Mouse (Mus musculus) CH12.LX (cell line): ENCODE measurements around the gene Cav1. TPM values are rescaled to one million over a fixed set of nuclear protein-coding genes. Genes with fewer than 3 reads are reported as not detected.
A peak's percentile ranks its signal among the peaks of the same experiment; 100 is the strongest.

ENCODE experiments used
- DNase-seq: peaks from one replicate; pipeline ENCODE4 v3.0.0-alpha.2; 2013; ENCODE audit errors: extremely low read depth
- H3K27ac ChIP-seq: 2 replicates; pipeline ENCODE4 v1.5.1; 2012; ENCODE audit warnings: low read depth, mild to moderate bottlenecking, control low read depth, moderate library complexity; ENCODE audit not compliant: insufficient read depth
- H3K27me3 ChIP-seq: replicated peaks from 2 replicates; pipeline ENCODE3; 2012; ENCODE audit warnings: inconsistent platforms
- H3K36me3 ChIP-seq, 2 experiments: replicated peaks in 1 of 2; 2 replicates each; pipeline versions ENCODE3 to v1.6.1; 2012; ENCODE audit warnings: inconsistent platforms in 1 of 2, low read length in 1 of 2, mild to moderate bottlenecking in 1 of 2, mixed read lengths in 1 of 2, moderate library complexity in 1 of 2; ENCODE audit not compliant: control insufficient read depth in 1 of 2, insufficient read depth in 1 of 2
- H3K4me1 ChIP-seq, 2 experiments: 2 replicates each; pipeline ENCODE4 v1.6.1; 2012; ENCODE audit warnings: inconsistent platforms in 1 of 2, moderate library complexity in 1 of 2; ENCODE audit not compliant: insufficient read depth in 2 of 2, control insufficient read depth in 1 of 2
- H3K4me2 ChIP-seq: 2 replicates; pipeline ENCODE4 v1.6.1; 2012; ENCODE audit warnings: low read depth, mild to moderate bottlenecking, control low read depth; ENCODE audit not compliant: poor library complexity, insufficient read depth, severe bottlenecking
- H3K4me3 ChIP-seq, 3 experiments: fragments of 150-350 bp in 1 of 3; sonication (generic) in 1 of 3; replicated peaks in 1 of 3; 2 replicates each; pipeline versions ENCODE3 to v1.5.1; 2011 to 2012; ENCODE audit warnings: low read depth in 2 of 3, low read length in 2 of 3, mild to moderate bottlenecking in 2 of 3, moderate library complexity in 2 of 3, control low read depth in 1 of 3, improper control_type of control experiment in 1 of 3, inconsistent platforms in 1 of 3, mixed read lengths in 1 of 3; ENCODE audit not compliant: poor library complexity in 1 of 3
- H3K79me2 ChIP-seq: replicated peaks from 2 replicates; pipeline ENCODE4 v1.6.1; 2012; ENCODE audit warnings: mild to moderate bottlenecking, moderate library complexity; ENCODE audit not compliant: control insufficient read depth, poor library complexity, insufficient read depth, severe bottlenecking; ENCODE audit errors: extremely low read depth
- H3K9ac ChIP-seq: 2 replicates; pipeline ENCODE4 v1.6.1; 2012; ENCODE audit warnings: low read depth, mild to moderate bottlenecking, control low read depth, moderate library complexity; ENCODE audit not compliant: insufficient read depth
- H3K9me3 ChIP-seq: replicated peaks from 2 replicates; pipeline ENCODE3; 2012; ENCODE audit warnings: low read length, inconsistent platforms, mixed read lengths
- BHLHE40 ChIP-seq: IDR thresholded peaks from 2 replicates; pipeline ENCODE4 v1.6.1; 2011; ENCODE audit warnings: mild to moderate bottlenecking, low read depth, low read length, improper control_type of control experiment
- CHD2 ChIP-seq: IDR thresholded peaks from 2 replicates; pipeline ENCODE4 v1.6.1; 2011; ENCODE audit warnings: low read length, improper control_type of control experiment
- ELF1 ChIP-seq: IDR thresholded peaks from 2 replicates; pipeline ENCODE4 v1.6.1; 2014; ENCODE audit warnings: low read depth, mild to moderate bottlenecking, inconsistent platforms, low read length, improper control_type of control experiment
- ETS1 ChIP-seq: conservative IDR thresholded peaks from 2 replicates; pipeline ENCODE4 v1.6.1; 2012; ENCODE audit warnings: low read depth, mild to moderate bottlenecking, inconsistent platforms, low read length, improper control_type of control experiment, moderate library complexity
- IRF4 ChIP-seq: IDR thresholded peaks from 2 replicates; pipeline ENCODE4 v1.6.1; 2014; ENCODE audit warnings: low read depth, mild to moderate bottlenecking, inconsistent platforms, low read length, improper control_type of control experiment
- JUN ChIP-seq: IDR thresholded peaks from 2 replicates; pipeline ENCODE4 v1.6.1; 2011; ENCODE audit warnings: low read depth, mild to moderate bottlenecking, low read length, improper control_type of control experiment, moderate library complexity; ENCODE audit not compliant: insufficient read depth
- JUND ChIP-seq: conservative IDR thresholded peaks from 2 replicates; pipeline ENCODE4 v1.6.1; 2011; ENCODE audit warnings: low read depth, low read length, improper control_type of control experiment
- KAT2A ChIP-seq: IDR thresholded peaks from 2 replicates; pipeline ENCODE4 v1.6.1; 2012; ENCODE audit warnings: low read length, improper control_type of control experiment, inconsistent platforms; ENCODE audit not compliant: insufficient replicate concordance
- MAFK ChIP-seq: IDR thresholded peaks from 2 replicates; pipeline ENCODE4 v1.6.1; 2011; ENCODE audit warnings: low read length, improper control_type of control experiment; ENCODE audit not compliant: insufficient replicate concordance
- MAX ChIP-seq: IDR thresholded peaks from 2 replicates; pipeline ENCODE4 v1.6.1; 2011; ENCODE audit warnings: low read length, improper control_type of control experiment
- MAZ ChIP-seq: IDR thresholded peaks from 2 replicates; pipeline ENCODE4 v1.6.1; 2012; ENCODE audit warnings: low read depth, mild to moderate bottlenecking, inconsistent platforms, low read length, improper control_type of control experiment, moderate library complexity
- MYC ChIP-seq: IDR thresholded peaks from 2 replicates; pipeline ENCODE4 v1.6.1; 2011; ENCODE audit warnings: low read depth, mild to moderate bottlenecking, improper control_type of control experiment, low read length
- NRF1 ChIP-seq: IDR thresholded peaks from 2 replicates; pipeline ENCODE4 v1.6.1; 2014; ENCODE audit warnings: low read depth, mild to moderate bottlenecking, inconsistent platforms, low read length, improper control_type of control experiment, moderate library complexity
- RAD21 ChIP-seq: IDR thresholded peaks from 2 replicates; pipeline ENCODE4 v1.6.1; 2011; ENCODE audit warnings: low read depth, mild to moderate bottlenecking, low read length, improper control_type of control experiment, moderate library complexity
- RCOR1 ChIP-seq: conservative IDR thresholded peaks from 2 replicates; pipeline ENCODE4 v1.6.1; 2012; ENCODE audit warnings: low read depth, mild to moderate bottlenecking, inconsistent platforms, low read length, improper control_type of control experiment
- SIN3A ChIP-seq: IDR thresholded peaks from 2 replicates; pipeline ENCODE4 v1.6.1; 2012; ENCODE audit warnings: low read length, improper control_type of control experiment, inconsistent platforms
- SMC3 ChIP-seq: IDR thresholded peaks from 2 replicates; pipeline ENCODE4 v1.6.1; 2011; ENCODE audit warnings: low read depth, low read length, improper control_type of control experiment
- USF2 ChIP-seq: conservative IDR thresholded peaks from 2 replicates; pipeline ENCODE4 v1.6.1; 2011; ENCODE audit warnings: low read depth, low read length, improper control_type of control experiment
- ZC3H11A ChIP-seq: IDR thresholded peaks from 2 replicates; pipeline ENCODE4 v1.6.1; 2012; ENCODE audit warnings: low read depth, mild to moderate bottlenecking, inconsistent platforms, low read length, improper control_type of control experiment
- ZKSCAN1 ChIP-seq: IDR thresholded peaks from 2 replicates; pipeline ENCODE4 v1.6.1; 2012; ENCODE audit warnings: low read depth, inconsistent platforms, low read length, improper control_type of control experiment, borderline replicate concordance
- dilution Hi-C: fragments of 300-500 bp; cut with MboI; formaldehyde crosslinking; loops from 2 replicates; pipeline ENCODE4 v1.14.3; 2020; ENCODE audit warnings: low sequenced_read_pairs; ENCODE audit not compliant: extremely low pct_unique_long_range_greater_than_20kb, extremely low pct_ligation_motif_present
- in situ Hi-C: fragments of 300-500 bp; cut with MboI; formaldehyde crosslinking; loops from 3 replicates; pipeline ENCODE4 v1.14.3; 2019; ENCODE audit warnings: low sequenced_read_pairs, low pct_ligation_motif_present, low pct_unique_long_range_greater_than_20kb, mixed read lengths
- polyA plus RNA-seq: library from polyadenylated mRNA; unstranded; fragments of >175 nt; gene quantifications from 2 replicates; pipeline ENCODE4 v1.2.1, GENCODE M21; 2012; ENCODE audit warnings: low read depth; ENCODE audit not compliant: insufficient read length
- total RNA-seq, 2 experiments: library from RNA; depleted of rRNA; stranded (reverse); fragments of 300-350 nt in 1 of 2; fragments of >200 nt in 1 of 2; gene quantifications; 2 replicates each; pipeline ENCODE4 v1.2.3; 2012 to 2014

Gene Cav1
- total RNA-seq (2012; rRNA removed), result not detected in 2 replicates
- not detected in 2 replicates for total RNA-seq (2014; rRNA removed)
- polyA plus RNA-seq, result not detected in 2 replicates

GRCm38 (mm10) chr6:17305954-17306601 is at the start of gene Cav1:
Gene Cav1, plus strand, starts transcription at chr6:17306335.
- H3K4me3 ChIP-seq, result no peak within 1 kb of the TSS

GRCm38 (mm10) chr6:17258142-17258541 is 48.0 kb upstream of the Cav1 start:
- in situ Hi-C loops, result no loop called here
- Histone ChIP-seq H3K9ac (no peak overlapping the region), H3K4me3 (no peak overlapping the region), H3K4me2 (no peak overlapping the region)
- TF ChIP-seq JUN (no peak), MAX (no peak), SIN3A (no peak), USF2 (no peak), SMC3 (no peak), MAZ (no peak), BHLHE40 (no peak), KAT2A (no peak), ELF1 (no peak), MYC (no peak)
- TF ChIP-seq, all 38 proteins: peak for 0
- H3K4me1 ChIP-seq, result no peaks in the 10 kb centered on the region
- no peaks in the 10 kb centered on the region for H3K36me3 ChIP-seq
- no peaks in the 10 kb centered on the region for H3K79me2 ChIP-seq
- dilution Hi-C loops, result no loop called here
- H3K27ac ChIP-seq, result no peak overlapping the region
- no peaks in the 10 kb centered on the region for H3K9me3 ChIP-seq
- no peaks in the 10 kb centered on the region for H3K27me3 ChIP-seq
- no peak for DNase-seq

More at GRCm38 (mm10) chr6:17305954-17306601, at the start of gene Cav1:
- Histone ChIP-seq H3K4me2 (peak within 1 kb of the TSS; percentile 4; the same call in 1 of the 2 replicates), H3K79me2 (no peaks in the 10 kb centered on the region), H3K36me3 (no peaks in the 10 kb centered on the region), H3K27ac (no peak within 1 kb of the TSS), H3K4me1 (peaks cover 3 to 13% of the 10 kb centered on the region in 2 experiments; a peak in 3 of 4 replicates), H3K9ac (no peak within 1 kb of the TSS), H3K27me3 (no peaks in the 10 kb centered on the region), H3K9me3 (no peaks in the 10 kb centered on the region)
- DNase-seq, result no peak
- in situ Hi-C loops (no loop called here), dilution Hi-C loops (no loop called here)
- TF ChIP-seq BHLHE40 (no peak), RCOR1 (no peak), ZKSCAN1 (no peak), IRF4 (no peak), RAD21 (no peak), USF2 (no peak), MAFK (no peak), ZC3H11A (no peak), JUND (no peak), ETS1 (no peak), MAZ (no peak), CHD2 (no peak), NRF1 (no peak), JUN (no peak), KAT2A (no peak)
